Mouse (Mus musculus): ENCODE results near the gene Olfr1414. TPM values are rescaled to one million over a fixed set of nuclear protein-coding genes. Genes with fewer than 3 reads are reported as not detected.

Gene Olfr1414
- polyA plus RNA-seq, 1 experiment from 2014 or later = not detected

GRCm38 (mm10) chr1:92473165-92474041 lies 45.1 kb downstream of the Olfr1414 start, which contains the start of gene Ndufa10:
Gene Ndufa10, minus strand, starts transcription at chr1:92473860.
- peak; percentile 93 for ATAC-seq (ENCODE audit: insufficient number of reproducible peaks, low FRiP score)
- under 1% methylated on average over 67 of the region's 67 CpGs for WGBS

DNA sequence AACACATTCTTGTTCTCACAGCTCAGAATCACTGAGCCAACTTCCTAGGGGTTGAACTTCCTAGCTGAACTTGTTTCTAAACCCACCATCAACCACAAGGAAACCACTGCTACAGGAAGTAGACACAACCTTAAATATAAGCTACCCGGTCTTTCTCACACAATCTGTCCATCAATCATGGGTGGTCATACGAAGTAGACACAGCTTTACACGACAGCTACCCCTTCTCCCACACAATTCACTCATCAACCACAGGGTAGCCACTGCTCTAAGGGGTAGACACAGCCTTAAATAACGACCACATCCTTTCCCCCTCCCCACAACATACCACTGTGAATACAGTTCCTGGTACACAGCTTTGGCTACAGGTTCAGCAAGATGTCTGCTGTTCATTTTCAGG lies 49.6 kb downstream of the Olfr1414 start:
- Histone ChIP-seq H3K27me3 (replicated peaks) (no peaks in the 10 kb centered on the region), H3K4me2 (no peak overlapping the region), H3K4me1 (replicated peaks) (peaks cover 11% of the 10 kb centered on the region), H3K36me3 (peaks cover 77% of the 10 kb centered on the region), H3K9ac (no peak overlapping the region), H3K4me3 (no peak overlapping the region), H3K9me3 (replicated peaks) (no peaks in the 10 kb centered on the region), H3K27ac (ENCODE audit: poor library complexity, severe bottlenecking) (no peak overlapping the region)
- ATAC-seq (ENCODE audit: insufficient number of reproducible peaks, low FRiP score) = no peak
- 84% methylated on average over 4 of the region's 4 CpGs for WGBS

More at GRCm38 (mm10) chr1:92473165-92474041, 45.1 kb downstream of the Olfr1414 start, which contains the start of gene Ndufa10:
- peak within 1 kb of the TSS; percentile 98 for H3K4me3 ChIP-seq
- H3K27ac ChIP-seq (ENCODE audit: poor library complexity, severe bottlenecking) = peak within 1 kb of the TSS; percentile 50
- H3K9ac ChIP-seq = peak within 1 kb of the TSS; percentile 94
- no peaks in the 10 kb centered on the region for H3K9me3 ChIP-seq (replicated peaks)
- peaks cover 33% of the 10 kb centered on the region for H3K36me3 ChIP-seq
- peak within 1 kb of the TSS; percentile 94 for H3K4me2 ChIP-seq
- H3K27me3 ChIP-seq (replicated peaks) = 0 out of 2 replicates have a peak, but pooled peaks cover 4% of the 10 kb centered on the region
- H3K4me1 ChIP-seq (replicated peaks) = peaks cover 15% of the 10 kb centered on the region

DNA sequence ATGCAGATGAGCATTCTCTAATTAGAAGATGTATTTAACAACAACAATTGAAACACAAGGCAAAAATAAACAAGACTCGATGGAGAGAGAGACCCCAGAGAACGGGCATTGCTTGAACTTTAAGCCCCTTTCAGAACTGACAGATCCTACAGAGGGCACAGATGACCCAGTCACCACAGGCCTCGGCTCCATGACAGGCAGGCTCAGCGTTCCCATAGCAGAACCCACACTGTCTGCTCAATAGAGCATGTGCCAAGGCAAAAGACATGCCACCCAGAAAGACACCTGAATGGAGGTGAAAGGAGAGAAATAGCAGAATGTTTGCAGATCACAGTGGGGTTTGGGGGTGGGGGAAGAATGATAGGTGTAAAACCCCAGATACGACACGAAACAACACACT lies 60.0 kb downstream of the Olfr1414 start:
- no peak overlapping the region for H3K27ac ChIP-seq (ENCODE audit: poor library complexity, severe bottlenecking)
- no peaks in the 10 kb centered on the region for H3K4me1 ChIP-seq (replicated peaks)
- no peak for ATAC-seq (ENCODE audit: insufficient number of reproducible peaks, low FRiP score)
- WGBS = 92% methylated on average over 6 of the region's 6 CpGs
- no peak overlapping the region for H3K9ac ChIP-seq
- H3K36me3 ChIP-seq = peaks cover 81% of the 10 kb centered on the region
- no peaks in the 10 kb centered on the region for H3K9me3 ChIP-seq (replicated peaks)
- H3K4me3 ChIP-seq = no peak overlapping the region
- H3K27me3 ChIP-seq (replicated peaks) = no peaks in the 10 kb centered on the region
- H3K4me2 ChIP-seq = no peak overlapping the region

GRCm38 (mm10) chr1:92457758-92458157 lies 60.7 kb downstream of the Olfr1414 start:
- Histone ChIP-seq H3K27ac (ENCODE audit: poor library complexity, severe bottlenecking) (no peak overlapping the region), H3K9me3 (replicated peaks) (no peaks in the 10 kb centered on the region), H3K4me1 (replicated peaks) (no peaks in the 10 kb centered on the region), H3K27me3 (replicated peaks) (no peaks in the 10 kb centered on the region), H3K4me3 (no peak overlapping the region), H3K9ac (no peak overlapping the region), H3K36me3 (peaks cover 82% of the 10 kb centered on the region), H3K4me2 (no peak overlapping the region)
- ATAC-seq (ENCODE audit: insufficient number of reproducible peaks, low FRiP score) = no peak

Small RNA genes within 50 kb of the gene (microRNA-seq; reads per million reads assigned to microRNA genes)
- 6.1 reads per million, percentile 19 among the genes with 10 or more reads in this experiment for gene Mir6900

Other genes with a start within 250 kb of the Olfr1414 start
- 406 and 431 TPM in 2 replicates for gene Ndufa10, start 44.8 kb downstream of the Olfr1414 start, polyA plus RNA-seq (2016; fragmentation: Nextera tagmentation; extraction: Ambion mirVana)
- gene Olfr1416, start 33.5 kb downstream of the Olfr1414 start, polyA plus RNA-seq (2016; fragmentation: Nextera tagmentation; extraction: Ambion mirVana) = not detected in 2 replicates
- not detected in 2 replicates for gene Olfr1415, start 22.6 kb downstream of the Olfr1414 start, polyA plus RNA-seq (2016; fragmentation: Nextera tagmentation; extraction: Ambion mirVana)
- not detected in 2 replicates for gene Olfr1413, start 52.7 kb upstream of the Olfr1414 start, polyA plus RNA-seq (2016; fragmentation: Nextera tagmentation; extraction: Ambion mirVana)
- gene Olfr1412, start 67.1 kb upstream of the Olfr1414 start, polyA plus RNA-seq (2016; fragmentation: Nextera tagmentation; extraction: Ambion mirVana) = not detected in 2 replicates
- not detected in 2 replicates for gene Olfr1411, start 75.8 kb upstream of the Olfr1414 start, polyA plus RNA-seq (2016; fragmentation: Nextera tagmentation; extraction: Ambion mirVana)
- gene Olfr1410, start 87.1 kb upstream of the Olfr1414 start, polyA plus RNA-seq (2016; fragmentation: Nextera tagmentation; extraction: Ambion mirVana) = not detected in 2 replicates
- not detected in 2 replicates for gene Olfr12, start 99.1 kb upstream of the Olfr1414 start, polyA plus RNA-seq (2016; fragmentation: Nextera tagmentation; extraction: Ambion mirVana)
- 348 and 375 TPM in 2 replicates for gene Cops9, start 123.3 kb upstream of the Olfr1414 start, polyA plus RNA-seq (2016; fragmentation: Nextera tagmentation; extraction: Ambion mirVana)
- gene Otos, start 130.2 kb upstream of the Olfr1414 start, polyA plus RNA-seq (2016; fragmentation: Nextera tagmentation; extraction: Ambion mirVana) = not detected in 2 replicates

Data from heart, embryonic 12.5 days (tissue).